Mouse (Mus musculus) right cerebral cortex, postnatal 36 days (tissue): ENCODE data around the gene Klk1b24.
"Not testable (repeated sequence)": the region's sequence is repeated elsewhere in the genome, so short reads cannot be mapped to it uniquely, and the experiment has no call there.

Experiments used
- DNase-seq, 2 experiments: peaks; one replicate each; pipeline ENCODE4 v3.0.0; 2022; ENCODE audit warnings: low spot score in 2 of 2, mixed read lengths in 1 of 2

Gene Klk1b24

GRCm38 (mm10) chr7:44187936-44188335, at the start of gene Klk1b24:
Gene Klk1b24 (plus strand): TSS chr7:44188236.
- DNase-seq = not testable (repeated sequence)

- no peak for DNase-seq
Measured at GRCm38 (mm10) chr7:44179299-44180045, 8.6 kb upstream of the Klk1b24 start.

- not testable (repeated sequence) for DNase-seq
Measured at GRCm38 (mm10) chr7:44186516-44186915, 1.5 kb upstream of the Klk1b24 start.

GRCm38 (mm10) chr7:44193466-44193865, 5.4 kb downstream of the Klk1b24 start:
- DNase-seq = not testable (repeated sequence)

GRCm38 (mm10) chr7:44197891-44198290, 9.9 kb downstream of the Klk1b24 start, which contains the start of gene Klk1b3:
Gene Klk1b3 (plus strand): TSS chr7:44198191.
- DNase-seq = no peak

GRCm38 (mm10) chr7:44207135-44207534, 19.1 kb downstream of the Klk1b24 start, which contains the start of gene Klk1b4:
Gene Klk1b4 (plus strand): TSS chr7:44207435.
- DNase-seq = not testable (repeated sequence)

- no peak for DNase-seq
Measured at GRCm38 (mm10) chr7:44208307-44208706, 20.3 kb downstream of the Klk1b24 start.

GRCm38 (mm10) chr7:44215645-44216044, 27.6 kb downstream of the Klk1b24 start, which contains the start of gene Klk1b5:
Gene Klk1b5 (plus strand): TSS chr7:44215945.
- no peak for DNase-seq

- not testable (repeated sequence) for DNase-seq
Measured at GRCm38 (mm10) chr7:44221601-44222000, 33.6 kb downstream of the Klk1b24 start.

GRCm38 (mm10) chr7:44222335-44222734, 34.3 kb downstream of the Klk1b24 start:
- not testable (repeated sequence) for DNase-seq

- DNase-seq = no peak
Measured at GRCm38 (mm10) chr7:44225076-44225475, 37.0 kb downstream of the Klk1b24 start, which contains the start of gene Klk1. Gene Klk1 (plus strand): TSS chr7:44225360.

GRCm38 (mm10) chr7:44235909-44236308, 47.9 kb downstream of the Klk1b24 start, which contains the start of gene Gm36864:
Gene Gm36864 (plus strand): TSS chr7:44236177.
- DNase-seq = no peak

- no peak for DNase-seq
Measured at GRCm38 (mm10) chr7:44239913-44240312, 51.9 kb downstream of the Klk1b24 start.

GRCm38 (mm10) chr7:44240712-44241111, 52.7 kb downstream of the Klk1b24 start:
- DNase-seq = no peak

GRCm38 (mm10) chr7:44241163-44241562, 53.1 kb downstream of the Klk1b24 start:
- DNase-seq = no peak
